Mouse (Mus musculus) heart, postnatal 0 days (tissue): ENCODE results near the gene Gm10591.
"Not testable (repeated sequence)": the region's sequence is repeated elsewhere in the genome, so short reads cannot be mapped to it uniquely, and the experiment has no call there.

Source experiments
- CTCF ChIP-seq: IDR thresholded peaks from 2 replicates; pipeline ENCODE4 v1.5.1; 2016; ENCODE audit warnings: antibody characterized with exemption, control low read depth, low read depth
- EP300 ChIP-seq: IDR thresholded peaks from 2 replicates; pipeline ENCODE4 v1.6.1; 2016; ENCODE audit warnings: antibody characterized with exemption, low read depth

DNA sequence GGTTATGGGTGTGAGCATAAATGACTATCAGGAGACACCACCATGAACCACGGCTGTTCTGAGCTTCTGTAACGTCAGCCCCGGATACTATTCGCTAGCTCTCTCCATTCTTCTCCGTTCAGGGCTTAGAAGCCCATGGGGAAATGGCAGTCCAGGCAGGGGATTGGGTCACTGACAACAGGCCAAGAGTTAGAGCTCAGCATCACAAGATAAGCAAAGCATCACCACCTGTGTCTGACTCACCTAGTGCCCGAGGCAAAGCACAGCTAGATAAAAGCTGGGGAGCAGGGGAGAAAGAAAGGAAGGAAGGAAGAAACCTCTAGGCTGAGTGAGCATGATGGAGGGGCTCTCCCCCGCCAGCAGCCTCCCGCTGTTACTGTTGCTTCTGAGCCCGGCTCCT is 43.0 kb downstream of the Gm10591 start, which contains the start of gene Ccl27b:
- not testable (repeated sequence) for TF ChIP-seq EP300, CTCF
